Mouse (Mus musculus) lung, postnatal 14 days (tissue): ENCODE results near the gene Ramp1.

ENCODE experiments used
- DNase-seq: peaks from one replicate; pipeline ENCODE4 v3.0.0; 2021

Gene Ramp1

GRCm38 (mm10) chr1:91179533-91180173, at the start of gene Ramp1:
Gene Ramp1 (plus strand): TSS chr1:91179822.
- DNase-seq: peak; percentile 60

GRCm38 (mm10) chr1:91137036-91137435, 42.6 kb upstream of the Ramp1 start:
- no peak for DNase-seq

GRCm38 (mm10) chr1:91144813-91145212, 34.8 kb upstream of the Ramp1 start, which contains the start of gene Rbm44:
Gene Rbm44 (plus strand): TSS chr1:91145089.
- DNase-seq: no peak

DNA sequence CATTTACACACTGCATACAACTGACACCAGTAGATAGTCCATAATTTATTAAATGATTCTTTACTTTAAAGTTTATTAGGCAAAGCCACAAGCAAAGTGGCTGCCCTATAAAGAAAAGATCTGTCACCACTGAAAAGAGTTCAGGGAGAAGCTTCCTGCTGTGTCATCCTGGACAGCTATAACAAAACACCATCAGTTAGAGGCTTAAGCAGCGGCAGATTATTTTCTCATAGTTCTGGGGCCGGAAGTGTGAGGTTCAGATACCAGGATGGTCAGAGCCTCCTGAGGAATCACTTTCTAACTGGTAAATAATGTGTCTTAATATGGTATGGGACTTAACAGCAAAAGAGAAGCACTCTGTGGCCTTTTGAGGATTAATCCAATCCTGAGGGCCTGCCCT, 28.1 kb upstream of the Ramp1 start:
- DNase-seq: no peak

GRCm38 (mm10) chr1:91166798-91167197, 12.8 kb upstream of the Ramp1 start:
- no peak for DNase-seq

GRCm38 (mm10) chr1:91169157-91169556, 10.5 kb upstream of the Ramp1 start:
- DNase-seq: no peak

DNA sequence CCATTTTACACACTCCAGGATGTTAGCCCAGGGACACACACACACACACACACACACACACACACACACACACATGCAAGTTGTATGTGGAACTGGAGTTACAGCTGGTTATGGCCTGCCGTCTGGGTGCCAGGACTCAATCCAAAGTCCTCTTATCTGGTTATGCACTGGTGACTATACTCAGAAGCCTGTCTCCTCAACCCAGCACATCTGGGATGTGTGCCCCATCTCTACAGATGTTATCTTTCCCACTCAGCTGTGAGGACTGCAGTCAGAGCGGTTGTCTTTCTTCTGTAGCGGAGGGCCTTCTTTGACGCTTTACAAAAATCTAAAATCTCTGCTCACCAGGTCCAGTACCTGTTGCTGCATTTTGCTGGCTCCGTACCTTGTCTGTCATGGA, 4.8 kb upstream of the Ramp1 start:
- no peak for DNase-seq

GRCm38 (mm10) chr1:91176026-91176425, 3.6 kb upstream of the Ramp1 start:
- DNase-seq: no peak

DNA sequence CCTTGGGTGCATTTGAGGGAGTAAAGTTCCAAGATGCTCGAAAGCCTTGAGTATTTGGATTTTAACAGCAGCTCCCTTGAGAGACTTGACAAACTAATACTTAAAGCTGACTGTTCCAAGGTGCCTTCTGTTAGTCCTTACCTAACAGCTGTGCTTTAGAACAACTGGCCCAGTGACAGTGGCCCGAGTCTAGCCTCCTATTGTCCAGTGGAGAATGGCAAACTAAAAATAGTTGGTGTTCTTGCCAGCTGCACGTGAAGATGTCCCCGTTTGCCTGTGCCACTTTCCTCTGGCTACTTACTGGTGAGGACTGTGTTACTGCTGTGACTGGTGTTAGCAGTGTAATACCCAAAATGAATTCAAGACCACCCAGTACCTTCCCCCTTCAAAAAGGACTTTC, 2.8 kb upstream of the Ramp1 start:
- no peak for DNase-seq

DNA sequence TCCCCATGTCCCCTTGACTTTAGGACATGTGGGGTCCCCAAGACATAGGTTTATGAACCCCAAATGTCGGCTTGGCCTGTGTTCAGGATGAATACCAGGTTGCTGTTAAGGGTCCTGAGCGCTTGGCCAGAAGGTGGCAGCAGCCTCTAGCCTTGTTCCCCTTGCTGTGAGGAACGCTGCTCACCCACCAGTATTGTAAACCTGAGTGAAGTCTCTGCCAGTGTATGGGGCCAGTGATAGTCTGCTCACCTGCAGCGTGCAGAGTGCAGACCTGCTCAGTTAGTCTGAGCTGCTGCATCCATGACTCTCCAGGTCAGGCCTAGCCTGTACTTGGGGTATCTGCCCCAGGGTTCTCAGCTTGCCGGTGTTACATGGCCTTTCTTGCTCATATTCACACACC, 536 bp upstream of the Ramp1 start:
- DNase-seq: peak; percentile 79

DNA sequence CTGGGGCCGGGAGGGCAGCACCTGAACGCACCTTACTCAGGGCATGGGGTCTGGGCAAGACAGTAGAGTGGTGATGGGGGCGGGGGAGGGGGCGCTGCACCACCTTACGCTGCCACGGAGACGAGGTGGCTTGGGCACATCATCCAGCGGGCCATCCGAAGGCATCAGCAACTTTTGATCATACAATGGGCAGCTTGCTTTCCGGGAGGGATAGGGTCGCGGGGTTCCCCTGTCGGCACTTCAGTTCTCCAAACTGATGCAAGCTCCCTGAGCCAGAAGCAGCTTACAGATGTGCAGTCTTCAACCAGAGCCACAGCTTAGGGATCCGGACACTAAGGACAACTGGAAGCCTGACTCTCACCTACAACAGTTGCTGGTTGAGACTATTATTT, 548 bp downstream of the Ramp1 start:
- DNase-seq: no peak

DNA sequence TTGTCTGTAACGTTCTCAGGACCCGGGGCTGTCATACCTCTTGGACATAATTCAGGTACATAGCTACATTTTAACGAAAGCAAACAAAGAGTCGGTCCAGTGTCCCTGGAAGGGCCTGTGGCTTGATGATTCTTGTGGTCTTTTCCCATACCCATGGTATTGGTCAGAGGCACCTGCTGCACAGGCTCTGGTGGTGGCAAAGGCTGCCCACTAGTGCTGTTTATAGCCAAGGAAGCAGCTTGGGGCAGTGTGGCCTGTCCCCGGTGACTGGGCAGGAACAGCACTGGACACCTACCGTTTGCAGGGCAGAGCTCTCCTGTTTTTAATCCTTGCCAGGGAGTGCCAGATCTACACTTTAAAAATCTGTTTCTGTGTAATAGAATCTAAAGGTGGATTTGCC, 1.1 kb downstream of the Ramp1 start:
- peak; percentile 14 for DNase-seq

- DNase-seq: peak; percentile 7
Measured at GRCm38 (mm10) chr1:91181261-91181660, 1.6 kb downstream of the Ramp1 start.

- DNase-seq: no peak
Measured at GRCm38 (mm10) chr1:91181784-91182450, 2.3 kb downstream of the Ramp1 start.

GRCm38 (mm10) chr1:91183305-91183704, 3.7 kb downstream of the Ramp1 start:
- DNase-seq: no peak

- DNase-seq: no peak
Measured at GRCm38 (mm10) chr1:91186677-91187076, 7.1 kb downstream of the Ramp1 start.

- DNase-seq: no peak
Measured at GRCm38 (mm10) chr1:91187315-91187714, 7.7 kb downstream of the Ramp1 start.

DNA sequence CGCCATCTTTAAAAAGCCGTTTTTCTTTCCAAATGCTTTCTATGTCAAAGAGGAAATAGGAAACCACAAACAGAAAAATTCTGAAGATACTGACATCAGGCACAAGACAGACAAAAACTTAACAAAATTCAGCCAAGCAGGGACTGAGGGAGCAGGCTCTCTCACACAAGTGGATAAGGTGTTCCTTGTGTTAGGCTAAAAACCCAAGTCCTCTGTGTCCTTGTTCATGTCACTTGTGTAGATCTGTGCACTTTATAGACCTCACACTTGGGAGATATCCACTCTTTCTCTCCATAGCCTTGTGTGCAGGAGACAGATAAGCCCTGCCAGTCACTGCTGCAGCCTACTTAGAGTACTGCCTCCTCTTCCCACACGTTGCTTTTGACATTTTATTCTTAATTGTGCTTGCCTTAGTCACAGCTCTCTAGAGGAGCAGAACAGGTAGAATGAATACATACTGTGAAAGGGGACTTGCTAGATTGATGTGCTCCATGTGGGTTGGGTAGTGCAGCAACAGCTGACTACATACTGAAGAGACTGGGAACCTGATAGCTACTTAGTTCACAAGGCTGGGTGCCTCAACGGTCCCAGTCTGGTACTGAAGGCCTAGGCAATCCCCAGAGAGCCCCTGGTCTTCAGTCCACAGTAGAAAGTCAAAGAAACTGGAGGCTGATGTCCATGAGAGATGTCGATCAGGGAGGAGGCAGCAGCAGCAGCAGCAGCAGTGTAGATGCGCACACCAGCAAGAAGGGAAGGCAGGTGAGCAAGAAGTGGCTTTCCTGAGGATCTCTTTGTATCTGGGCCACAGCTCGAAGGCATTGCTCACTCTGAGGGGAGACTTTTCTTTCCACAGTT, 8.4 kb downstream of the Ramp1 start:
- DNase-seq: no peak

GRCm38 (mm10) chr1:91188851-91189460, 9.3 kb downstream of the Ramp1 start:
- DNase-seq: no peak

DNA sequence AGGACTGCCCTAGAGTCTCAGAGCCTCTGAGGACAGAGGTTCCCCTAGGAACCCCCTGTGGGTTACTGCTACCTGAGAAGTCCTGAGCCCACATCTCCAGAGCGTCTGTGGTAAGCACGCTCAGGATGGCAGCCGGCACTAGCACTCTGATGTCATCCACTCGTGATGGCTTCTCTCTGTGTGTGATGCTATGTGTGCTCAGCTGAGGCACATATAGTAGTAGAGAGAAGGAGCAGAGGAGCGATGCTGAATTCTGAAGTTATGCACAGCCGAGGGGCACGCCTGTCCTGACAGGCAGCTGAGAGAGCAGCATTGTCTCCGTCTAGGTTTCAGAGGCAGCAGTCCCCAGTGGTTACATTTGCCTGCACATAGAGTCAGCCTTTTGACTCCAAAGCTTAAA, 12.6 kb downstream of the Ramp1 start:
- no peak for DNase-seq

- no peak for DNase-seq
Measured at GRCm38 (mm10) chr1:91193242-91193641, 13.6 kb downstream of the Ramp1 start.

DNA sequence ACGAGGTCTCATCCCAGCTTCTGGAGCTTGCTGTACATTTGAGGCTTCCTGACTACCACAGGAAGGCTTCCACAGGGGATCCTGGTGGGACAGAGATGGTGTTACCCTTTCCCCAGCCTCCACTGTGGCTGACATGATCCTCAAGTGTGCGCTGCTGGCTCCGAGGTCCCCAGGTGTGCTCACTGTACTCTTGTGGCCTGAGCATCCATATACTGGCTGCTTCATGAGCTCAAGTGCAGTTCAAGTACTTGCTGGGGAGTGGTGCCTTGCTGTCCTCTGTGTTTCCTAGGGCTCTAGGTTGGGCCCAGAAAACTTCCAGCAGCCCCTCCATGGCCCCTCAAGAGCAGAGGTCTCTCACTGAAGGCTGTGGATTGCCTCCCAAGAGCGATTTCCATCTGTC, 14.1 kb downstream of the Ramp1 start:
- no peak for DNase-seq

DNA sequence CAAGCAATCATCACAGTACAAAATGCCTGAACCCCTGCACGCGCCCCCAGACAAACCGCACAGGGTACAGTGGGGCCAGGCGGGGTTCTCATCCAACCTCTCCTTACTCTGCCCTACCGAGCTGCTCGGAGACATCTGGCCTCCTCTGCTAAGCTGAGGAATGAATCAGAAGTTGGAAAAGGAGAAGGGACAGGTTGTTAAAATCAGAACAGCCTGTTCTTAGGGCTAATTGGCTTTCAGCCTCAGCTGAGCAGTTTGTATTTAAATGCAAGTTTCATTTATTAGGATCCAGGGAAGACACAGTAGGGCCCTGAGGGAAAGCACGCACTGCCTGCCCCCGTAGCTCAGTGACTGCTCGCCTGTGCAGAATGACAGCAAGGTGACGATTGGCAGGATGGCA, 20.2 kb downstream of the Ramp1 start:
- no peak for DNase-seq
